Mouse (Mus musculus): ENCODE measurements around the gene Thada. TPM values are rescaled to one million over a fixed set of nuclear protein-coding genes. Genes with fewer than 3 reads are reported as not detected.
A peak's percentile ranks its signal among the peaks of the same experiment; 100 is the strongest.

The Thada gene
- total and polyA plus RNA-seq, 2 experiments from 2014 or later, result 2.6 to 19.2 TPM

DNA sequence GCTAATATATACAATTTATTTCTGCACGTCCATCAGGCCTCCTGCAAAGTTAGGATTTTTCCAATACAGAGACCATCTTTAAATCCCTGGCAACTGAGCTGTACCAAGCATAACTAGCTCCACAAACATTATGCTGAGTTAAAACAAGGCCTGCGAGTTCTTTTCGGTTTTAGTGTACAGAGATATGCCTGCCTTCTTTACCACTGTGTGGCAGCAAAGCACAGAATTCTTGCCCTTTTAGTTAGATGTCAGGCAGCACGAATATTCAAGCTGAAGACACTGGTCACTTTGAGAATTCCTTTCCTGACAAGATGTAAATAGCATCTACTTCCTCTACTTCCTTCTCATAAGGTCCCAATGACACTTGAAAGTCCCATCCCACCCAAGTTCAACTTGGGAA lies 8.3 kb upstream of the Thada start:
- whole genome bisulfite sequencing, result 52% methylated on average over 4 of the region's 4 CpGs

DNA sequence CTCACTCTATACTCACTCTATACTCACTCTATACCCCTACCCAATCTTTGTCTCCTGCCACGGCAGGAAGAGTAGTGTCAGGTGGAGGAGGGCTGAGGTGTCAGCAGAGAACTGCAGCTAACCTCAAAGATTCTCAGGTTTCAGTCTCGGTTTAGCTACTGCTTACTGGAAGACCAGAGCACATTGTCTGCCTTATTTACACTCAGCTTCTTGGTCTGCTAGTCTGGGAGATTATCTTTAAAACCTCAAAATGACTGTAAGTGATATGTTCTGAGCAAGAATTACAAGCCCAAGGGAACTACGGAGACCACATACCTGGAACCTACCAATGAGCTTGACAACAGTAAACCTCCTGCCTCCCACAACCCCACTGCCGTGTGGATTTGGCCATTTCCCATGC lies 31.0 kb downstream of the Thada start:
- no peaks in the 10 kb centered on the region for H3K9me3 ChIP-seq (ENCODE audit: low read length)
- peaks cover 47% of the 10 kb centered on the region for H3K36me3 ChIP-seq (ENCODE audit: insufficient read depth)
- no peaks in the 10 kb centered on the region for H3K4me1 ChIP-seq (ENCODE audit: insufficient read depth)
- TF ChIP-seq CTCF (IDR thresholded peaks at IDR 0.05; ENCODE audit: low read depth), result no peak
- no peak overlapping the region for H3K4me2 ChIP-seq (ENCODE audit: low read depth)
- no peak for DNase-seq
- no peak for ATAC-seq
- H3K27me3 ChIP-seq (ENCODE audit: insufficient read depth, low read length), result no peaks in the 10 kb centered on the region
- no peak overlapping the region for H3K4me3 ChIP-seq (ENCODE audit: low read depth, low read length)
- no peak overlapping the region for H3K9ac ChIP-seq
- 90% methylated on average over 4 of the region's 4 CpGs for WGBS
- H3K27ac ChIP-seq (ENCODE audit: low read depth, low read length), result no peak overlapping the region

More for the DNA sequence above, 8.3 kb upstream of the Thada start:
- H3K4me1 ChIP-seq (ENCODE audit: insufficient read depth), result no peaks in the 10 kb centered on the region
- TF ChIP-seq CTCF (IDR thresholded peaks at IDR 0.05; ENCODE audit: low read depth), result peak; percentile 70
- H3K4me3 ChIP-seq (ENCODE audit: low read depth, low read length), result no peak overlapping the region
- H3K27me3 ChIP-seq (ENCODE audit: insufficient read depth, low read length), result no peaks in the 10 kb centered on the region
- H3K27ac ChIP-seq (ENCODE audit: low read depth, low read length), result no peak overlapping the region
- no peaks in the 10 kb centered on the region for H3K36me3 ChIP-seq (ENCODE audit: insufficient read depth)
- H3K9me3 ChIP-seq (ENCODE audit: low read length), result no peaks in the 10 kb centered on the region
- no peak overlapping the region for H3K9ac ChIP-seq
- ATAC-seq (no peak), DNase-seq (peak; percentile 59)
- no peak overlapping the region for H3K4me2 ChIP-seq (ENCODE audit: low read depth)

DNA sequence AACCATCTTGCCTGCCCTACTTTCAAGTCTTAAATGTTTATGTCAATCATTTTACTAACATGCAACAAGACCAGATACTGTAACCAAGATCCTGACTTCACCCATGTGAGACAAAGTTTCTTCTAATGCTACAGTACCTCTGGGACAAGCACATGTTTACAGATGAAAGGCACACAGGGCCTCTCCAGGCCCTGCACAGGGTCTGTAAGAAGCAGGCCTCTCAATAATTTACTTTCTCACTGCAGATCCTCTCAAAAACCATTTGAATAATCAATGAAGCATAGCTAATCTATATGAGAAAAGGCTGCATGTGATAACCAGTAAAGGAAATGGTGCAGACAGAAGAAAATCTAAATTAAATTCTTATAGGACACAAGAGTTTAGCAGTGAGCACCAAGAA lies 31.8 kb downstream of the Thada start:
- H3K4me1 ChIP-seq (ENCODE audit: insufficient read depth), result no peaks in the 10 kb centered on the region
- no peaks in the 10 kb centered on the region for H3K9me3 ChIP-seq (ENCODE audit: low read length)
- no peak overlapping the region for H3K27ac ChIP-seq (ENCODE audit: low read depth, low read length)
- H3K36me3 ChIP-seq (ENCODE audit: insufficient read depth), result peaks cover 46% of the 10 kb centered on the region
- no peak for TF ChIP-seq CTCF (IDR thresholded peaks at IDR 0.05; ENCODE audit: low read depth)
- no peak overlapping the region for H3K9ac ChIP-seq
- no peaks in the 10 kb centered on the region for H3K27me3 ChIP-seq (ENCODE audit: insufficient read depth, low read length)
- no peak overlapping the region for H3K4me3 ChIP-seq (ENCODE audit: low read depth, low read length)
- ATAC-seq (no peak), DNase-seq (no peak)
- no peak overlapping the region for H3K4me2 ChIP-seq (ENCODE audit: low read depth)

DNA sequence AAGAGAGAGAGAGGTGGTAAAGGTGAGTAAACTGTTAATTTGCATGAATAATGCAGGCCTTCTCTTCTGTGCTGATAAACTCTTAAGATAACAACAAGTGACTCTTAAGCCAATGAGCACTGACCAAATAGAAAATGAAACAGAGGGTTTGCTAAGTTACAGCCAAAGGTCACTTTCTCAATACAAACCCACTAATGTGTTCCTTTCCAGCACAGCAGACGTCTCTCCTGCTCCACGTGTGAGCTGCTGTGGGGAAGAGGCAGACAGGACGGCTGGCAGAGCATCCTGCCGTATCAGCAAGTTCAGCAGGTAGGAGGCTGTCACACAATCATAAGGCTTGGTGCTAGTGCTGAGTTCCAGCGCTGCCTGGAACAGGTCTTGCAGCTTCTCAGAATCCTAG lies 34.0 kb downstream of the Thada start:
- no peak for TF ChIP-seq CTCF (IDR thresholded peaks at IDR 0.05; ENCODE audit: low read depth)
- Histone ChIP-seq H3K9me3 (ENCODE audit: low read length) (no peaks in the 10 kb centered on the region), H3K9ac (no peak overlapping the region), H3K4me3 (ENCODE audit: low read depth, low read length) (no peak overlapping the region), H3K4me2 (ENCODE audit: low read depth) (no peak overlapping the region), H3K27me3 (ENCODE audit: insufficient read depth, low read length) (no peaks in the 10 kb centered on the region), H3K4me1 (ENCODE audit: insufficient read depth) (no peaks in the 10 kb centered on the region), H3K36me3 (ENCODE audit: insufficient read depth) (peaks cover 50% of the 10 kb centered on the region), H3K27ac (ENCODE audit: low read depth, low read length) (no peak overlapping the region)
- ATAC-seq, result no peak
- 87% methylated on average over 5 of the region's 5 CpGs for WGBS
- DNase-seq, result no peak

DNA sequence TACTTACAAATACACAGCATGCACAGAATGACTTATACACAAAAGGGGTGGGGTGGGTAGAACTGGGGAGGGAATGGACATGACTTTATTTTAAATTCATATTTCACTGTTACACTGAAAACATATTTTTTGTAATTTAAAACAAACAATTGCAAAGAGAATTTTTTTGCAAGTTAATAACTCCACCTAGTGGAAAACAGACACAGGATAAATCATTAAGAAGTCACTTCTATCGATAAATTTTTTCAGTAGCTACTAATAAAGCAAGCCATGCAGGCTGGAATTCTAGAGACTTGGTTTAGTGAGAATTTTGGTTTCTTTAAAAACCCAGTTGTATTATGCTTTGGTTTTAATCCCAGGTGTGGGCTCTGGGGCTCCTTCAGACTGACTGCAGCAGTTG lies 41.7 kb downstream of the Thada start:
- WGBS, result 79% methylated on average over 1 of the region's 1 CpGs
- no peak overlapping the region for H3K27ac ChIP-seq (ENCODE audit: low read depth, low read length)
- H3K27me3 ChIP-seq (ENCODE audit: insufficient read depth, low read length), result no peaks in the 10 kb centered on the region
- H3K4me1 ChIP-seq (ENCODE audit: insufficient read depth), result no peaks in the 10 kb centered on the region
- H3K36me3 ChIP-seq (ENCODE audit: insufficient read depth), result peaks cover 43% of the 10 kb centered on the region
- H3K9me3 ChIP-seq (ENCODE audit: low read length), result no peaks in the 10 kb centered on the region
- H3K4me2 ChIP-seq (ENCODE audit: low read depth), result no peak overlapping the region
- DNase-seq (no peak), ATAC-seq (no peak)
- no peak overlapping the region for H3K4me3 ChIP-seq (ENCODE audit: low read depth, low read length)
- H3K9ac ChIP-seq, result no peak overlapping the region
- TF ChIP-seq CTCF (IDR thresholded peaks at IDR 0.05; ENCODE audit: low read depth), result no peak

DNA sequence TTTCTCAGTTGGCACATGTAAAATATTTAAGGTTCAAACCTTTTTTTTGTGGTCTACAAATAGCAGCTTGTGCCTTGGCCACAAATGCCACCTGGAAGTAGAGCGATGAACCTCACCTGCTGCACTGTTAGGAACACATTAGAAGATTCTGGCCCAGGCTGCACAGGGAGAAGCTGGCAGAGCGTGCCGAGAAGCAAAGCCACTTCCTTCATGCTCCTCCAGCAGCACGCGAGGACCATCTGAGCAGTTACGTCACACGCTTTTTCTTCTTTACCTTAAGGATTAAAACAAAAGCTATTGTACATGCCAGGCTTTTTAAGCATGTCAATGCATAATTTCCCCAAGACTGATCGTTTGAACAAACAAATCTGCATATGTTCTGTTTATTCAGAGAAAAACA lies 43.1 kb downstream of the Thada start:
- Histone ChIP-seq H3K27ac (ENCODE audit: low read depth, low read length) (no peak overlapping the region), H3K36me3 (ENCODE audit: insufficient read depth) (peaks cover 30% of the 10 kb centered on the region; the same call in 1 of the 2 replicates)
- 74% methylated on average over 8 of the region's 8 CpGs for WGBS

DNA sequence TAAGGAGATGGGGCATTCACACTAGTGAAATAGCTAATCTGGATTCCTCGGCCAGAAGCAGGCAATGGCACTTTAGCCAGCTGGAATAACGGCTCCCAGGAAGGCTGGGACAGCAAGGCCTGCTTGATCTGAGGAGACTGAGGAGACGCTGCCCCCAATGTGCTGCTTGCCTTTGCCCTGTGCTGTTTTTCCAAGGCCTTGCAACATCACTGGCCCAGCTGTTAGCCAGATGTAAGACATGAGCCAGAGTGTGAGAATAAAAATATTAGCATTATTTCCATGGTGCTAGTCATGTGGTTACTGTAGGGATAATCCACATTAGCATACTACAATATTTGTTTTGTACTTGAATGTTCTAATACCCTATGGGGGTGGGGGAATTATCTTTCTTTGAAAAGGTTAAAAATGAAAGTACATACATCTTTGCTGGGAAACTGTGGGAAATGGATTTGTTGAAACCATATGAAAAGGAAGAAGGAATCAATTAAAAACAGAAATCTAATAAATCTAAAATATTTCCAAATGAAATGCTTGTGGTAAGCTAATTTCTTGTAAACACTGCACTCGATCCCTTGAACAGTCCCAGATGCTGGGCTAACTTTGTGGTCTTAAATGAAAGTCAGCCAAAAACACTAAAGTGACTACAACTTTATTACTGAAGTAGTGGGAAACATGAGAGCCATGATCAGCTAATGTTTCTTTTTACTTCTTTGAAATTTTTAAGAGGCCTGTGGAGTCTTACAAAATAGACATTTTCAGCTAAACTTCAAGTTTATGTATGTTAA lies 43.8 kb downstream of the Thada start:
- ATAC-seq, result no peak
- peaks cover 27% of the 10 kb centered on the region; the same call in 1 of the 2 replicates for H3K36me3 ChIP-seq (ENCODE audit: insufficient read depth)
- WGBS, result 78% methylated on average over 4 of the region's 4 CpGs

More for the DNA sequence above, 43.1 kb downstream of the Thada start:
- TF ChIP-seq CTCF (IDR thresholded peaks at IDR 0.05; ENCODE audit: low read depth), result no peak
- no peak overlapping the region for H3K4me3 ChIP-seq (ENCODE audit: low read depth, low read length)
- no peaks in the 10 kb centered on the region for H3K4me1 ChIP-seq (ENCODE audit: insufficient read depth)
- ATAC-seq (no peak), DNase-seq (no peak)
- no peak overlapping the region for H3K4me2 ChIP-seq (ENCODE audit: low read depth)
- H3K9me3 ChIP-seq (ENCODE audit: low read length), result no peaks in the 10 kb centered on the region
- H3K27me3 ChIP-seq (ENCODE audit: insufficient read depth, low read length), result no peaks in the 10 kb centered on the region
- no peak overlapping the region for H3K9ac ChIP-seq

More for the DNA sequence above, 43.8 kb downstream of the Thada start:
- H3K4me3 ChIP-seq (ENCODE audit: low read depth, low read length), result no peak overlapping the region
- no peak overlapping the region for H3K4me2 ChIP-seq (ENCODE audit: low read depth)
- no peak overlapping the region for H3K27ac ChIP-seq (ENCODE audit: low read depth, low read length)
- H3K4me1 ChIP-seq (ENCODE audit: insufficient read depth), result no peaks in the 10 kb centered on the region
- no peaks in the 10 kb centered on the region for H3K9me3 ChIP-seq (ENCODE audit: low read length)
- H3K27me3 ChIP-seq (ENCODE audit: insufficient read depth, low read length), result no peaks in the 10 kb centered on the region
- no peak for TF ChIP-seq CTCF (IDR thresholded peaks at IDR 0.05; ENCODE audit: low read depth)
- H3K9ac ChIP-seq, result no peak overlapping the region
- no peak for DNase-seq

Data from forebrain, postnatal 0 days (tissue).